Mouse (Mus musculus) ES-E14 (cell line): ENCODE measurements around the gene Ppm1l. TPM values are rescaled to one million over a fixed set of nuclear protein-coding genes. Genes with fewer than 3 reads are reported as not detected.

Source experiments
- DNase-seq: peaks from one replicate; pipeline ENCODE4 v3.0.0-alpha.2; 2013; ENCODE audit warnings: low read depth, low spot score
- H3K27ac ChIP-seq: 2 replicates; pipeline ENCODE4 v1.5.1; 2012; ENCODE audit warnings: low read depth, mild to moderate bottlenecking, low read length, moderate library complexity, mixed read lengths; ENCODE audit not compliant: poor library complexity, insufficient read depth, severe bottlenecking
- H3K36me3 ChIP-seq: 2 replicates; pipeline ENCODE4 v1.6.1; 2012; ENCODE audit warnings: mild to moderate bottlenecking, low read length, moderate library complexity, mixed read lengths; ENCODE audit not compliant: control insufficient read depth, poor library complexity, insufficient read depth, severe bottlenecking
- H3K4me1 ChIP-seq, 2 experiments: fragments of 150-350 bp in 1 of 2; sonication (generic) in 1 of 2; 2 replicates each; pipeline ENCODE4 v1.6.1; 2012; ENCODE audit warnings: low read length in 2 of 2, mild to moderate bottlenecking in 1 of 2, mixed read lengths in 1 of 2; ENCODE audit not compliant: control insufficient read depth in 2 of 2, insufficient read depth in 2 of 2, poor library complexity in 1 of 2
- H3K4me3 ChIP-seq, 2 experiments: fragments of 150-350 bp in 1 of 2; sonication (generic) in 1 of 2; 2 replicates each; pipeline ENCODE4 v1.5.1; 2012; ENCODE audit warnings: low read length in 2 of 2, low read depth in 1 of 2, mild to moderate bottlenecking in 1 of 2, mixed read lengths in 1 of 2; ENCODE audit not compliant: insufficient read depth in 1 of 2, poor library complexity in 1 of 2, severe bottlenecking in 1 of 2
- H3K9ac ChIP-seq: 2 replicates; pipeline ENCODE4 v1.6.1; 2012; ENCODE audit warnings: low read depth, mild to moderate bottlenecking, low read length, mixed read lengths; ENCODE audit not compliant: poor library complexity, insufficient read depth, severe bottlenecking
- H3K9me3 ChIP-seq: fragments of 150-350 bp; sonication (generic); 2 replicates; pipeline ENCODE4 v1.6.1; 2012; ENCODE audit warnings: low read depth, mild to moderate bottlenecking, low read length; ENCODE audit not compliant: control insufficient read depth, insufficient read depth
- CHD2 ChIP-seq: IDR thresholded peaks from 2 replicates; pipeline ENCODE4 v1.6.1; 2014; ENCODE audit warnings: mild to moderate bottlenecking, low read depth, low read length, inconsistent platforms
- HCFC1 ChIP-seq: IDR thresholded peaks from 2 replicates; pipeline ENCODE4 v1.6.1; 2012; ENCODE audit warnings: low read length, inconsistent platforms, borderline replicate concordance; ENCODE audit not compliant: insufficient read depth
- MAFK ChIP-seq: IDR thresholded peaks from 2 replicates; pipeline ENCODE4 v1.6.1; 2014; ENCODE audit warnings: mild to moderate bottlenecking, low read depth, low read length, inconsistent platforms; ENCODE audit not compliant: insufficient read depth
- ZC3H11A ChIP-seq: IDR thresholded peaks from 2 replicates; pipeline ENCODE4 v1.6.1; 2012; ENCODE audit warnings: low read depth, mild to moderate bottlenecking, inconsistent platforms, low read length, borderline replicate concordance
- ZNF384 ChIP-seq: IDR thresholded peaks from 2 replicates; pipeline ENCODE4 v1.6.1; 2012; ENCODE audit warnings: low read depth, low read length, inconsistent platforms
- in situ Hi-C, 2 experiments: fragments of 600-800 bp; cut with MboI; formaldehyde crosslinking; loops; one replicate each; pipeline ENCODE4 v1.15.1; 2025; ENCODE audit warnings: low sequenced_read_pairs in 2 of 2, inconsistent platforms in 1 of 2; ENCODE audit not compliant: unreplicated experiment in 2 of 2
- total RNA-seq: library from RNA; depleted of rRNA; stranded (reverse); fragments of 300-350 nt; gene quantifications from 2 replicates; pipeline ENCODE4 v1.2.3, GENCODE M21; 2012

Gene Ppm1l
- total RNA-seq, 1 experiment, result 5.6 TPM

DNA sequence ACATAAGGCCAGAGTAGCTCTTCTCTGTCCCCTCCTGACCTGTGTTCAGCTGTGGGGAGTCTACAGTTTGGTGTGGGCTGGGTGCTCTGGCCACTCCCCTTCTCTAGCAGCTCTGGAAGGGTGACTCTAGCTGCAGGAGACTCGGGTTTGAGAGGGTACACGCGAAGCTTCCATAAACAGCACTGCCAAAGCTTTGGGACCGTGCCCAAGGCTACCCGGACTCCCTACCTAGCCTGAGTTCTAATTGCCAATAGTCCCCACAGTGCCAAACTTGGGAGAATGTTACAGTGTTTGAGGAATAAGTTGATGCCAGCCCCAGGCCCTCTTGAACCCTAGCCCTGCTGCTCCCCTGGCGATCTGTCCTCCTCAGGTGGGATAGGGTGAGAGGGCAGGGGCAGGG lies 238.8 kb downstream of the Ppm1l start:
- Histone ChIP-seq H3K27ac (no peak overlapping the region), H3K9ac (no peak overlapping the region), H3K36me3 (no peaks in the 10 kb centered on the region), H3K9me3 (no peaks in the 10 kb centered on the region), H3K4me3 (no peak overlapping the region), H3K4me1 (no peaks in the 10 kb centered on the region; a peak in 1 of 4 replicates)
- in situ Hi-C loops, result no loop called here
- no peak for DNase-seq
- TF ChIP-seq CHD2 (no peak), ZNF384 (no peak), MAFK (no peak), ZC3H11A (no peak), HCFC1 (no peak)

DNA sequence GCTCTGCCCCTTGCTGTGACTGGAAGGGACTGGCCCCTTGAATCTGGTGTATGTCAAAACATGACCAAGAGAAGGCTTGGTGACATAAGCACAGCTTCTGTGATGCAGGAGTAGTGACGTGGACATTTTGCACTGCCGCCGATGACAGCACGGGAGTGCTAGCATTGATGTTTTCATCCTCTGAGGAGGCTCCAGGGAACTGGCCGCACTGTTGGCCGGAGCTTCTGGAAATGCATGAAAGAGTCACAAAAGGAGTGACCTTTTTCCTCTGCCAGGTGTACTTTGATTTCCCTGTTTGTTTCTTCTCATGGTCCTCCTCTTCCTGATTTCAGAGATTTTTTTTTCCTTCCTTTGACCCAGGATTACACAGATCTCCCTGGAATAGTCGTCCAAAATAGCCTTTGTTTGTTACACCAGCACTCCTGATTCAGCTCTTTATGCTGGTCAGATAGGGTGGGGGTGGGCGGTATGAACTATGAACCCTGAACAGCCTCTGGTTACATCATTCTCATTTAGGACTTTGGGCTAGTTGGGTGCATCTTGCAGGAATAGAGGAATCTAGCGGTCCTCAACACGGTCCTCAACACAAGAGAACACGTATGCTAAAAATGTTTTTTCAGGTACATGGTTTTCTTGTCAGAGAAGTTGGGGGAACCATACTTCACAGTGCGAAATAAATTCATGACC lies 239.6 kb downstream of the Ppm1l start:
- H3K9ac ChIP-seq, result no peak overlapping the region
- no peak overlapping the region for H3K27ac ChIP-seq
- no peak overlapping the region for H3K4me3 ChIP-seq
- no peaks in the 10 kb centered on the region; a peak in 1 of 4 replicates for H3K4me1 ChIP-seq
- in situ Hi-C loops, result no loop called here
- DNase-seq, result no peak
- TF ChIP-seq MAFK (no peak), ZNF384 (no peak), HCFC1 (no peak), ZC3H11A (no peak)
- H3K36me3 ChIP-seq, result no peaks in the 10 kb centered on the region
- H3K9me3 ChIP-seq, result no peaks in the 10 kb centered on the region

DNA sequence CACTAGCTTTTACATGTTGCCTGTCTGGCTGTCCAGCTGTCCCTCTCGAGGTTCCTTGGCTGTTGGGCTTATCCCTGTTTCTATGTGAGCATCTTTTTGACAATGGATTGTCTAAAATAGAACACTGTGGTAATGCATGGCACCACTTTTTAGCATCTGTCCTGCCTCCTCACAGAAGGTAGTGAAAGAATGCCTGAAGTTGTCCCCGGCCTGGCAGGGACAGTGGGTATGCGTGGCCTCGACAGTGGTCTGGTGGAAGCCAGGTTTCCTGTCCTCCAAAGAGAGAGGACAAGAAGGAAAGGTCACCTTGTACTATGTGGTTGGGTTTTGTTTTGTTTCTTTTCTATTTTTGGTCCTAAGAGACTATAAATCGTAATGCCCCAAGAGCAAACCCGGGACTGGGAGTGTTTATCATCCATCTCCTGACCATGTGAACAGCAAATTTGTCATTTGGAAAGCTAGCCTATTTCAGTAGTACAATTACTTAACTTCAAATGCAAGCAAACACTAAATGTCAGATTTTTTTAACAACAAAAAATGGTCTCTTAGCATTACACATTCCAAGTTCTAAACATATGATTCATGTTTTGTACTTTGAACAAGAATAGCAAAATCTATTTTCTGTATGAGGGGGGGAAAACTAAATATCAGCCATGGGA lies 242.8 kb downstream of the Ppm1l start:
- TF ChIP-seq MAFK (no peak), CHD2 (no peak), ZNF384 (no peak), HCFC1 (no peak), ZC3H11A (no peak)
- no peak overlapping the region for H3K27ac ChIP-seq
- no peaks in the 10 kb centered on the region for H3K9me3 ChIP-seq
- in situ Hi-C loops, result no loop called here
- H3K4me3 ChIP-seq, result no peak overlapping the region
- no peaks in the 10 kb centered on the region; a peak in 1 of 4 replicates for H3K4me1 ChIP-seq
- H3K36me3 ChIP-seq, result no peaks in the 10 kb centered on the region
- DNase-seq, result no peak
- no peak overlapping the region for H3K9ac ChIP-seq

DNA sequence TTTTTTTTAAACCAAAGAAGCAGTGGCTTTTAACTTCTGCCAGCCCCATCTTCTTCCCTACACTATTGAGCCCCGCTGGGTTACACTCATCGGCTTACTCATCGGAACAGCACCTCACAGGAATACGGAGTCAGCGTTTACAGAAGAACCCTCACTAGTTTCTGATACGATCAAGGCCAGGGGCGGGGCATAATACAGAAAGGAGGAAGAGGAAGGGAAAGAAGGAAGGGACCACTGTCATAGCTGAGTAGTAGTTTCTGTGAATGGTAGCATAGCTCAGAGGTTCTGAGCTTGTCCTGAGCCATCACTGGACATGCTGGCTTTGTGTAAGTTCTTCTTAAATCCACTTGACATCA lies 243.3 kb downstream of the Ppm1l start:
- no peak for TF ChIP-seq MAFK
- TF ChIP-seq ZC3H11A, result no peak
- TF ChIP-seq CHD2, result no peak
- TF ChIP-seq HCFC1, result no peak
- no peak for TF ChIP-seq ZNF384
- Histone ChIP-seq H3K27ac (no peak overlapping the region), H3K4me3 (no peak overlapping the region), H3K4me1 (no peaks in the 10 kb centered on the region; a peak in 1 of 4 replicates), H3K9ac (no peak overlapping the region), H3K9me3 (no peaks in the 10 kb centered on the region), H3K36me3 (no peaks in the 10 kb centered on the region)
- no peak for DNase-seq
- in situ Hi-C loops, result no loop called here
